Mouse (Mus musculus) MEL (cell line): ENCODE measurements around the gene Col8a2.

Source experiments
- CTCF ChIP-seq, 3 experiments: IDR thresholded peaks in 2 of 3; conservative IDR thresholded peaks in 1 of 3; 2 replicates each; pipeline ENCODE4 v1.5.1; 2011 to 2012; ENCODE audit warnings: low read length in 3 of 3, low read depth in 2 of 3, mild to moderate bottlenecking in 2 of 3, improper control_type of control experiment in 1 of 3, inconsistent platforms in 1 of 3, mixed read lengths in 1 of 3, moderate library complexity in 1 of 3; ENCODE audit not compliant: control insufficient read depth in 1 of 3, insufficient read depth in 1 of 3, poor library complexity in 1 of 3, severe bottlenecking in 1 of 3
- POLR2A ChIP-seq, 2 experiments: IDR thresholded peaks; 2 replicates each; pipeline ENCODE4 v1.6.1; 2011 to 2012; ENCODE audit warnings: low read length in 2 of 2, mild to moderate bottlenecking in 2 of 2, control low read depth in 1 of 2, improper control_type of control experiment in 1 of 2, low read depth in 1 of 2, moderate library complexity in 1 of 2; ENCODE audit not compliant: control insufficient read depth in 1 of 2, insufficient read depth in 1 of 2, poor library complexity in 1 of 2
- USF1 ChIP-seq: IDR thresholded peaks from 2 replicates; pipeline ENCODE4 v1.6.1; 2014; ENCODE audit warnings: low read depth, mild to moderate bottlenecking, inconsistent platforms, low read length, improper control_type of control experiment, moderate library complexity

DNA sequence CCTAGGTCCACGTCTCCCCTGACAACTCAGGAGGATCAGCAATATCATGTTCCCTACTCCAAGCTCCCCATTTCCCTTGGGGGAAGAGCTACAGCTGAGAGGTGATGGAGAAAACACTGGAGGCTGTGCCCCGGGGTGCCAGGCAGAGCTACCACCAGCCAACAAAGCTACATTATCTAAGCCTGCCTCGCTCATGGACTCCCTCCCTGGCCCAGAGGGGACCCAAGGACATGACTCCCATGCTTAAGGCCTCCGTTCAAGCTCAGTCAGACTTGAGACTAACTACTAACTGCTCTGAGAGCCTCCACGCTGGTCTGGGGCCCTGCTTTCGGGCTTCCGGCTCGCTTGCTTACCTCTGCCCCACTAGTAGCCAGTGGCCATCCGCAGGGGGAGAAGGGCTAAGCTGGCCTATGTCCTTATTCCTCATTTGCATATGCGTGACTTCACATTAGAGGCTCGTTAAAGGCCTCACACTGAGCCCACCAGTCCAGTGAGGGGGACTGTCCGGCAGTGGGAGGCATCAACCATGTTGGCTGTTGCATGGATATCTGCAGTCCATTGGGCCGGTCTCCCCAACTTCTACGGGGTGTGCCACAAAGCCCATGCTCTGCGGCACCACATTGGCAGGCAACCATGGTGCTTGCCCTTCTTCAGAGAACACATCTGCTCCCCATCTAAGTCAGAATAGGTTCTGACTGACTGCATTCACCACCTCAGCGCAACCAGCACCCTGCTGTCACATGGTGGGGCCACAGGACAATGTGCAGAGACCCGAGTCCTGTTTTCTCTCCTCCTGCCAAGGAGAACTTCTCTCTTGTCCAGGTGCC is 34.0 kb upstream of the Col8a2 start:
- TF ChIP-seq CTCF (IDR thresholded peaks at IDR 0.05 in 2 of 3, conservative IDR thresholded peaks at IDR 0.05 in 1 of 3; ENCODE audit: control insufficient read depth in 1 of 3, insufficient read depth in 1 of 3, low read depth in 2 of 3, low read length in 3 of 3, poor library complexity in 1 of 3, severe bottlenecking in 1 of 3): no peak
- no peak for TF ChIP-seq USF1
- TF ChIP-seq POLR2A (IDR thresholded peaks at IDR 0.05; ENCODE audit: control insufficient read depth in 1 of 2, insufficient read depth in 1 of 2, low read depth in 1 of 2, low read length in 2 of 2, poor library complexity in 1 of 2): no peak
